Mouse (Mus musculus): ENCODE data around the gene Ccdc88a. TPM values are rescaled to one million over a fixed set of nuclear protein-coding genes. Genes with fewer than 3 reads are reported as not detected.
"Not testable (repeated sequence)": the region's sequence is repeated elsewhere in the genome, so short reads cannot be mapped to it uniquely, and the experiment has no call there.

The Ccdc88a gene
- polyA plus RNA-seq, 1 experiment = 14.4 TPM

- H3K4me1 ChIP-seq (ENCODE audit: control insufficient read depth, insufficient read depth, low read length) = no peaks in the 10 kb centered on the region
- WGBS = 26% methylated on average over 10 of the region's 10 CpGs
- DNase-seq = peak in 1 of 2 experiments; percentile 8
- no peak overlapping the region for H3K27ac ChIP-seq (ENCODE audit: insufficient read depth, low read length)
- no peaks in the 10 kb centered on the region for H3K27me3 ChIP-seq (ENCODE audit: control insufficient read depth, insufficient read depth, low read length)
- TF ChIP-seq CTCF (IDR thresholded peaks at IDR 0.05; ENCODE audit: borderline replicate concordance, insufficient read depth, low read depth, low read length) (no peak), POLR2A (IDR thresholded peaks at IDR 0.05; ENCODE audit: borderline replicate concordance, insufficient read depth, low read length) (no peak)
- peak overlapping the region; percentile 85 for H3K4me3 ChIP-seq (replicated peaks; ENCODE audit: insufficient read depth, low read depth, low read length)
Measured at GRCm38 (mm10) chr11:29514325-29514681, 140.8 kb downstream of the Ccdc88a start.

- 3% methylated on average over 40 of the region's 40 CpGs for WGBS
- Histone ChIP-seq H3K27me3 (ENCODE audit: control insufficient read depth, insufficient read depth, low read length) (no peaks in the 10 kb centered on the region), H3K4me1 (ENCODE audit: control insufficient read depth, insufficient read depth, low read length) (no peaks in the 10 kb centered on the region), H3K27ac (ENCODE audit: insufficient read depth, low read length) (no peak within 1 kb of the TSS), H3K4me3 (replicated peaks; ENCODE audit: insufficient read depth, low read depth, low read length) (peak within 1 kb of the TSS; percentile 85)
- TF ChIP-seq CTCF (IDR thresholded peaks at IDR 0.05; ENCODE audit: borderline replicate concordance, insufficient read depth, low read depth, low read length) (no peak), POLR2A (IDR thresholded peaks at IDR 0.05; ENCODE audit: borderline replicate concordance, insufficient read depth, low read length) (peak; percentile 76)
- peak; percentile 85 to 89 for DNase-seq
Measured at GRCm38 (mm10) chr11:29514682-29515412, 141.4 kb downstream of the Ccdc88a start, which contains the start of gene Prorsd1. Gene Prorsd1, minus strand, starts transcription at chr11:29515033.

GRCm38 (mm10) chr11:29525988-29526794 is 152.7 kb downstream of the Ccdc88a start, which contains the start of gene Mtif2:
Gene Mtif2, plus strand, starts transcription at chr11:29526408.
- Histone ChIP-seq H3K27ac (ENCODE audit: insufficient read depth, low read length) (peak within 1 kb of the TSS; percentile 57; the same call in 1 of the 2 replicates), H3K4me3 (replicated peaks; ENCODE audit: insufficient read depth, low read depth, low read length) (peak within 1 kb of the TSS; percentile 93), H3K27me3 (ENCODE audit: control insufficient read depth, insufficient read depth, low read length) (no peaks in the 10 kb centered on the region), H3K4me1 (ENCODE audit: control insufficient read depth, insufficient read depth, low read length) (no peaks in the 10 kb centered on the region)
- TF ChIP-seq CTCF (IDR thresholded peaks at IDR 0.05; ENCODE audit: borderline replicate concordance, insufficient read depth, low read depth, low read length) (no peak), POLR2A (IDR thresholded peaks at IDR 0.05; ENCODE audit: borderline replicate concordance, insufficient read depth, low read length) (peak; percentile 94)
- WGBS = 3% methylated on average over 47 of the region's 47 CpGs
- DNase-seq = peak; percentile 83 to 85

- DNase-seq = no peak
- H3K27ac ChIP-seq (ENCODE audit: insufficient read depth, low read length) = no peak overlapping the region
- H3K4me1 ChIP-seq (ENCODE audit: control insufficient read depth, insufficient read depth, low read length) = no peaks in the 10 kb centered on the region
- H3K4me3 ChIP-seq (replicated peaks; ENCODE audit: insufficient read depth, low read depth, low read length) = no peak overlapping the region
- TF ChIP-seq CTCF (IDR thresholded peaks at IDR 0.05; ENCODE audit: borderline replicate concordance, insufficient read depth, low read depth, low read length) (no peak), POLR2A (IDR thresholded peaks at IDR 0.05; ENCODE audit: borderline replicate concordance, insufficient read depth, low read length) (no peak)
- H3K27me3 ChIP-seq (ENCODE audit: control insufficient read depth, insufficient read depth, low read length) = no peaks in the 10 kb centered on the region
- whole genome bisulfite sequencing = 98% methylated on average over 1 of the region's 1 CpGs
Measured at GRCm38 (mm10) chr11:29538201-29538600, 164.7 kb downstream of the Ccdc88a start.

- Histone ChIP-seq H3K4me3 (replicated peaks; ENCODE audit: insufficient read depth, low read depth, low read length) (no peak overlapping the region), H3K27me3 (ENCODE audit: control insufficient read depth, insufficient read depth, low read length) (no peaks in the 10 kb centered on the region), H3K27ac (ENCODE audit: insufficient read depth, low read length) (no peak overlapping the region), H3K4me1 (ENCODE audit: control insufficient read depth, insufficient read depth, low read length) (no peaks in the 10 kb centered on the region)
- DNase-seq = no peak
- no peak for TF ChIP-seq CTCF (IDR thresholded peaks at IDR 0.05; ENCODE audit: borderline replicate concordance, insufficient read depth, low read depth, low read length)
- no peak for TF ChIP-seq POLR2A (IDR thresholded peaks at IDR 0.05; ENCODE audit: borderline replicate concordance, insufficient read depth, low read length)
- 85% methylated on average over 3 of the region's 3 CpGs for WGBS
Measured at GRCm38 (mm10) chr11:29544225-29544945, 170.9 kb downstream of the Ccdc88a start.

- H3K4me1 ChIP-seq (ENCODE audit: control insufficient read depth, insufficient read depth, low read length); DNase-seq; H3K27ac ChIP-seq (ENCODE audit: insufficient read depth, low read length); H3K4me3 ChIP-seq (replicated peaks; ENCODE audit: insufficient read depth, low read depth, low read length); H3K27me3 ChIP-seq (ENCODE audit: control insufficient read depth, insufficient read depth, low read length): not testable (repeated sequence)
- 90% methylated on average over 4 of the region's 4 CpGs for WGBS
Measured at GRCm38 (mm10) chr11:29545150-29545752, 171.8 kb downstream of the Ccdc88a start.

GRCm38 (mm10) chr11:29546297-29546696 is 172.8 kb downstream of the Ccdc88a start:
- 86% methylated on average over 2 of the region's 2 CpGs for WGBS
- DNase-seq; H3K27ac ChIP-seq (ENCODE audit: insufficient read depth, low read length); H3K4me3 ChIP-seq (replicated peaks; ENCODE audit: insufficient read depth, low read depth, low read length); H3K4me1 ChIP-seq (ENCODE audit: control insufficient read depth, insufficient read depth, low read length); H3K27me3 ChIP-seq (ENCODE audit: control insufficient read depth, insufficient read depth, low read length): not testable (repeated sequence)
